Mouse (Mus musculus): ENCODE data around the gene Gm7694.

Gm7694 gene

DNA sequence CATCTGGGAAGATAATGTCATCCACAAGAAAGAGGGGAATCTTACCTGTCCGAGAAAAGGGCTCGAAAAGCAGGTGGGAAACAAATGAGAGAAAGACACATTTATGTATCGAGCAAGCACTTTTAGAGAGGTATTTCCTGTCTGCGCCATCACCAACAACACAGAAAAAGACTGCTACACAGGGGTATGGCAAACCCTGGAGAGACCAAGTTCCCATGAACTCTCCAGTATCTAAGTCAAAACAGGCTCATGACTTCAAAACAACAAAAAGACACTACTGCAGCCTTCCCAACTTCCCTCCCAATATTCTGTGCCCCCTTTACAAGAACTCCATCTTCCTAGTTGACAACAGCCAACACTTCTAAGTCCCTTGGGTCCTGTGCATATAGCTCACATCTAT is at the start of gene Gm7694:
TSS of gene Gm7694 (minus strand) at position 101 of the 400 bp plus-strand sequence.
- DNase-seq = no peak

DNA sequence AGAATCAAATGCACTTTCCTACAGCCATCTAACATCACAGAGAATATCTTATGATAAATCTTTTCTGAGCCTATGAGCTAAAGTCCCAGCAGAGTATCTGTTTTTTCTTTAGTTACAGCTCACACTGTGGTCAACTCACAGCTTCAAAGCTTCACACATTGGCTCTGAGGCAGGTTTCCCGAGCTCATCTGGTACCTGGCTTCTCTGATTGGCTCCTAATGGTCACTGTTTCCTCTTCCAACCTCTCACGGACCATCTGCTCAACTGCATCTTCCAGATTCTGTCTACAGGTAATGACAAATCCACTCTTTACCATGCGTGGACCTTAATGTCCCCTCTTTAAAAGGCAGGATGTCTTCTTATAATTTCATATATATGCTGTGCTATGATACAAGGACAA is 47.2 kb upstream of the Gm7694 start:
- no peak for DNase-seq

DNA sequence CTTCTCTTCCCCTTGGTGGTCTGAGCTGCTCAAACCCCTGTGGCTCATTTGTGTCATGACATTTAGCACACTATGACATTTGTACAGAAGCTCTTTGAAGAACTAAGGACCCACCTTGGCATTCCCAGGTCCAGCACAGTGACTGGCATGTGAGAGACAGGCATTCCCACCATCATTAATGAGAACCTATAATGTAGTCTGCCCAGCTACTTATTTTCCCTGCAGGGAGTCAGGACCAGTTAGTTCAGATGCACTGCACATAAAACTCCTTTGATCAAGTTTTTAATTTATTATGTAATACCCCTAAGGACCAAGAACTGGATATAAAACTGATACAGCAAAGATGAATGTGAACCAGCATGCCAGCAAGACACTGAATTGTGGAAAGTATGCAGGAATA is 44.9 kb upstream of the Gm7694 start:
- DNase-seq = no peak

DNA sequence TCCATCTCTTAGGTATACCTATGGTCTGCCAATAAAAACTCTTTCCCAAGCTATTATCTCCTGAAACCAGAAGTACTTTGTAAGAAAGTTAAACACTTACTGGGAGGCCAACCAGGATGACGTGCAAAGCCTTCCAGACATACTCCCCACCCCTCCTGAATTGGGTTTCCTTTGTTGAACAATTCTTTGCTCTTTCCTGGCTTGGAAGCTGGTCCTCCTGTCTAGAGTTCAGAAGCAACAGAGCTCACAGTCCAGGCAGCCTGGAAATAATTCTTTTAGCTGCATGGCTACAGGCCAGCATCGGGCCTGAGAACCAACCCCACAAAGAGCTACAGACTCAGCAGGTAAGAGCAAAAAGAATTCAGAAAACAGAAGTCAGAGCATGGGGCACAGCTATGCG is 40.1 kb upstream of the Gm7694 start:
- no peak for DNase-seq

DNA sequence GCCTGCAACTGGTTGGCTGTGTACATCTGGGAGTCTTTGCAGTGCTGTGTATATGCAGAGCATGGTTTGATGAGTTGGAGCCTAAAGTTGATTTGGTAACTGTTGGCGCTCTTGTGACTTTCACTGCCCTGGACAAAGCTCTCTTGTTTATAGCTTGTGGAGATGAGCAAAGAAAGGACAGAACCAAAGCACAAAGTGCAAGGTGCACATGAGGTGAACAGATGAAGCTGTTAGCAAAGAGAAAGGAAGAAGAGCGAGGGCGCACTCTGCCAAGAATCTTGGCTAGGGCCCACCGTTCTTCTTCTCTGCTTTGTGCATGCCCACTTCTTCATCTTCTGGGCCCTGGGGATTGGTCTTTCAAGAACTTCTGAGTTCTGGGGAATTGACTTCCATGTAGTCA is 37.8 kb upstream of the Gm7694 start:
- no peak for DNase-seq

DNA sequence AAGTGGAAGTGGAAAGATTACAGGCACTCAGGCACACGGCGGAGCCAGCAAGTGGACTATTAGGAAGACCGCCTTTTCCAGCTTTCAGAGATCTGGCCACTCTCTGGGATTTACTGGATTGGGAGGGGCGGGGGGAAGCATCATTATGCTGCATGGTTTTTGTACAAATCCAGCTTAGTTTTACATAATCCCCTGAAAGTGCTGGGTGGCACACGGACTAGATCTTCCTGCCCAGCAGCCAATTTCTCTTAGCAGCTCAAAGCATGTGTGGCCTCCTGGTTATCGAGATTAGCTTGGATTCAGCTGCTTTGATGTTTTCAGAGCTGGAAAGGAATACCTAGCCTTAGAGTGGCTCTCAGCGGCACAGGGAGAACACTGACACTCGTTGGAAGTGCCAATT is 36.9 kb upstream of the Gm7694 start:
- no peak for DNase-seq

DNA sequence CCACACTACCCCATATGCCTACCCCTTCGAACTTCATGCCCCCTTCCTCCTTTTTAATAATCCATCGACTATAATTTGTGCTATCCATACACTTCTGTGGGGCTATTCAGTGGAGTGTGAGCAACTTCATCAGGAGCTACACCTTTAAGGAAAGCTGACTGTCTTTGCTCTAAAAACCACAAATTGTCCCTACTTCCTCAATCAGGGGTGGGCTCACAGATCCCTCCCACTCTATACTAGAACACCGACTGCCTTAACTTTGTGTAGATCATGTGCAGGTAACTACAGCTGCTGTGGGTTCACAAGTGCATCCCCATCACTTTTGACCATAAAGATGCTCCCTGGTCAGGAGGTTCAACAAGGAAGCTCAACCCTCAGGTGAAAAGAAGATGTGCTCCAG is 33.8 kb upstream of the Gm7694 start:
- no peak for DNase-seq

DNA sequence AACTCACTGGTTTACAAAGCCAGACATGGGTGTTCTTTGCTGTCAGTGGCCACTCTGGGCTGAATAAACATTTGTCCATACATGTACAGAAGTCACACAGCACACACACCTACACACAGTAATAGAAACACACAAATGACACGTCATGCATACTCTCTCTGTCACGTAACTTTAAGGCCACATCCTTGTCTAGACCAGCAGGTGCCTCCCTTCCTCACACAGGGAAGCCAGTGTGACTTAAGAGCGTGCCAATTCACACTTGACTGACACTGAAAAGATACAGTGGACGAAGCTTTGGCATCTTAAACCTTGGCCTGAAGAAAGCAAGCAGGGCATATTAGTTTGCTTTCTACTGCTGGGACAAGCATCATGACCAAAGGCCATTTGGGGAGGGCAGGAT is 26.6 kb upstream of the Gm7694 start:
- no peak for DNase-seq

DNA sequence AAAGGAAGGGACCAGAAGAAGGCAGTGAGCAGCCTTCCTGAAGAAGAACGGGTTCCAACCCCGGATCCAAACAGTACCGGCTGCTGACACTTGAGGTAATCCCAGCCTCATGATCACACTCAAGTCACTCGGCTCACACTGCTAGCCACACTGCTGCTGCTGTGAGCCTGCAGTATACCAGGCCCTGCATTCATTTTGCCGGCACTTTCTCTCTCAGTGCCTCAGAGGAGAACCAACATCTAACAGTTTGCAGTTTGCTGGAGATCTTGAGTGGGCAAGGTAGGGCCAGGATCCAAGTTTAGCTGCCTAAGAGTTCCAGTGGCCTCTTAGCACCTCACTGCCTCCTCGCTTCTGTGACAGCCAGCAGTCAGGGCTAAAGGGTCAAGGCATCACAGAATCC is 25.8 kb upstream of the Gm7694 start:
- DNase-seq = peak; percentile 19

DNA sequence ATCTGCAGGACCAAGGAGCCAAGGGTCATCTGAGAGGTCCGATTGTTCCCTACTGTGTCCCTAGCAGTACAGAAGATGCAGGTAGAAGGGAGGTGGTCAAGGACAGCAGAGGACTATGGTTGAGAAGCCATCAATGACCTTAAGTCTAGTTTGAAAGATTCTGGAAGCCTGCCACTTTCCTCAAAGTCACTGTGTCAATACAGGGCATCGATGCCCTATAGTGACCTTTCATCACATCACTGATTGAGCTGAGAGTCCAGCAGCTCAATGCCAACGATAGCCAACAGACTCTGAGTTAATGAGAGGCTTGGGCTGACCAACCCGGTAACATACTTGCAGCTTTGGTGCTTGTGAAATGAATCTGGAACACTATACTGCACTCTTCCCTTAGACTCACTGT is 19.1 kb upstream of the Gm7694 start:
- no peak for DNase-seq

DNA sequence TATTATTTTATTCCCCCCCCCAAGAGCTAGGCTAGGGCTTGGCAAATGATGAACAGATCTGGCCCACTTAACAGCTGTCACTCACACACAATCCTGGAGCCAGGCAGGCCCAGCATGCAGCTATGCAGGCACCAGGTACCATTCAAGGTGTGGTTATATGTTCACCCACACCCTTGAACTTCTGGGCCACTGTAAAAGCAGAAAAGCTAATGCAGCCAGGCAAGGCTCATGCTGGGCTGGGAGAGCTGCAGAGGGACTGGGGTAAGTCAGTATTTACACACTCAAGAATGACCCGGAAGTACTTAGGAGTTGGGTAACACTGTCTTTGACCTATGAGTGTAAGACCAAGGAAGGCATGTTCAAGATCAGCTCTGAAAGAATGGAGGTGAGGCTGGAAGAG is 18.2 kb upstream of the Gm7694 start:
- no peak for DNase-seq

DNA sequence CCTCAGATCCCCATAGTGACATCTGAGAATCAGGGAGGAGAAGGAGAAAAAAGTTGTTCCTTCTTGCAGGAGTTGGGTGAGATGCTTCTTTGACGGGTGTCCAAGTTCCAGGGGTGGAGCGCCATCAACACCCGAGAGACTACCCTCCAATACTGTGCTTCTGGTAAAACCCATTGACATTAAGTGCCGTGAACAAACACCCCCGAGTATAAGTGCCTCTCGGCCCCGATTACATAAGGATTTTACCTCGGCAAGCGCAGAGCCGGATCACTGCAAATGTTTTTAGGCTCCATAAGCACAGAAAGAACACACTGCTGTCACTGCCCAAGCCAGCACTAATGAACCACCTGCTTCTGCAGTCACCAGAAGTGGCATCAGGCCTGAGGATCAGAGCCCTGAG is 16.9 kb upstream of the Gm7694 start:
- DNase-seq = no peak

DNA sequence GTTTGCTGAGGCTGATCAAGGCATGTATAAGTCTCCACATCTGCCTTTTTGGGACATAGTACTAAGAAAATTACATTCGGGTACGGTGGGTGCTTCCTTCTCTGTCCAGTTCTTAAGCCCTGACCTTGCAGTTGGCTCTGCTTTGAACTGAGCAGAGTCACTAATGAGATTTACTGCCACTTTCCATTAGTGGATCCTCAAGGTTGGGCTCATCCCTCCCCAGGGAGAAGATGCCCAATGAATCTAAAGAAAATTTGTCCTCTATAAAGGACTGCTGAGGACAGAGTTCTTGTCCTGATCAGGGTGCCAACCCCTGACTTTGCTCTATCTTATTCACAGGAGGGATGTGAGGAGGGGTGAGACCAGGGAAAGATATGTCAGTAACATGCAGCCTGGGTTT is 15.9 kb upstream of the Gm7694 start:
- no peak for DNase-seq

DNA sequence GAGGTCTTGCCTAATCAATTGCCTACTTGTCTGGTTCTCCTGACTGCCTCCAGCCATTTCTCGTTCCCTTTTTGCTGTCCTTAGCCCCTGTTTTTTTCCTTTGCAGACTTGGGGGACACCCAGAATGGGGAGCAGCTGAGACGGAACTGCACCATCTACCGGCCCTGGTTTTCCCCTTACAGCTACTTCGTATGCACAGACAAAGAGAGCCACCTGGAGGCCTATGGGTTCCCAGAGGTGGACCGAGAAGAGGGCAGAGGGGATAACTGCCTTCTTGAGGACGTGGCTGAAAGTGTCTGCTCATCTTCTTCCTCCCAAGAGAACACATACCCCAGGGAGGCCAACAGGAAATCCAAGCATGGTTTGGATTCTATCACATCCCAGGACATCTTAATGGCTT is 5.3 kb upstream of the Gm7694 start:
- DNase-seq = no peak

DNA sequence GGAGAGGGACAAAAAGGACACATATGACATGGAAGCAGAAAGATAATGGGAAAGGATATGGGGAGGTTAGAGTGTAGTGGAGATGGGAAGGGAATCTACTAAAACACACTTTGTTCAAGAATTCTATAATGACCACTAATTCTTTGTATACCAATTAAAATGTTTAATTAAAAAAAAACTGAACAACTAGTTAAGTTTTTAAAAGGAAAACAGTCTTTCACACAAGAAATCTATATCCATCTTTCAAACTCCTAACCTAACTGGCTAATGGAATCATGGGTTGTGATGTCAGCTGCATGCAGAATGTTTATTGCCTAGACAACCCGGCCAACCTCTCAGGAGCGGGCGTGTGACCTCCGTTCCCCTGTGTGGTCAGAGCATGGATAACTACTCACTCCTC is 2.4 kb upstream of the Gm7694 start, which contains the start of gene Spata46:
TSS of gene Spata46 (plus strand) at position 301 of the 400 bp plus-strand sequence.
- DNase-seq = no peak

DNA sequence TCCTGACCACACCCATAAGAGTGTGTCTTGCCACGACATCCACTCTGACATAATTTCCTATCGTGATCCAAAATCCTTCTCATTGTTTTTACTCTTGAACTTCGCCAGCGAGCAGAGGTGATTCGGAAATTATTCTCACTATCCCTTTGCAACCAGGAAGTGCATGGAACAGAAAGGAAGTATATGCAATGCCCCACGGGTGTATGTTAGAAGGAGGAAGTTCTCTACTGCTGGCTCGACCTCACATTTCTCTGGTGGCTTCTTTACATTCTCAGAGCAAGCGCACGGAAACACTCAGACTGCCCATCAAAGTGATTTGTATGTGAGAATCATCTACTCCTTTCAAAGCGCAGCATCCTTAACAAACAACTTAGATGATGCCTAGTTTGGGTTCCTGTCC is 1.1 kb downstream of the Gm7694 start:
- DNase-seq = no peak

DNA sequence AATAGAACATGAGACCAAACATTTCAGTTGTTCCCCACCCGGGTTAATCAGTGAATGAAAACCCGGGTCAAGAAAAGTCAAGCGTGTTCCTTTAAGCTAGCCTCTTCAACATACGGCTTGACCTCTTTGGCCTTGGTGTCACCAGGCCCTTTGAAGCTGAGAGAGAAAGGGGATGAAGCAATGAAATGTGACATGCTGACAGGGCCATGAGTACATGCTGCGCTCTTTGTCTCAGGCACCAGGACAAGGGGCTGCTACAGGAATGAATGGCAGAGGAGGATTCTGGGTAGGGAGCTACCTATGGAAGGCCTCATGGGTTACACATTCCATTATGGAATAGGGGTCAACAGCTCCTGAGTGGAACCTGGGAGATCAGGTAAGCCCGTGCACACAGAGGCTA is 3.0 kb downstream of the Gm7694 start:
- DNase-seq = no peak

DNA sequence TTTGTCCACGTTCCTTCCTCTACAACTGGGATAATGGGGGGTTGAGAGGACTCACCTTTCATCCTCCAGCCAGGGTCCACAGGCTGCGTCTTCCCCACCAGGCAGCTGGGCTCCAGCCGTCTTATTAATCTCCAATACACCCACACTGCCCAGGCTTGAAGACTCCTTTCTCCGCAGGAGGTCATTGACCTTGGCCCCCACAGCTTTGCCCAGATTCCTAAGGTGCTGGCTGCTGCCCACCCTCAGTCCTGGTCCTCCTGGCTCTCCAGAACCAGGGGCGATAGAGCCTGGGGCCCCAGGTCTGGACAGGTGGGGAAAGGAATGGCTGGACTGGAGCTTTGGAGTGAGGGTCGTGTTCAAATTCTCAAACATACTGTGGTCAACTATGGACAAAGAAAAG is 3.7 kb downstream of the Gm7694 start:
- DNase-seq = no peak

DNA sequence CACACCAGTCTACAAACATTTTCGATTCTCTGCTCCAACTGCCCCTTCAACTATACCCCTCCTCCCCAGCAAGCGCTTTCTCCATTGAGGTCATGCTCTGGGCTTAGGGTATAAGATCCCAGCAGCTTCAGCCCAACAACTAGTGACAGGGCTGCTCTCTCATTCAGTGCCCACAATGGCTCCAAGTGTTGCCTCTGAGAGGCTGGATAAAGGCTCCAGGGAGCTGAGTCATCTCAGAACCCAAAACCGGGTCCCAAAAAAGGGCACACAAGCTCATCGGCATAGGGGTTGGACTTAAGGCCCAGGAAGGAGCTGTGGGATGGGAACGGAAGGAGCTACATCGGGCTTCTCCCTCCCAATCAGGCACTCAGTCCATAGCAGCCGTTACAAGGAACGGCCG is 4.4 kb downstream of the Gm7694 start:
- DNase-seq = no peak

DNA sequence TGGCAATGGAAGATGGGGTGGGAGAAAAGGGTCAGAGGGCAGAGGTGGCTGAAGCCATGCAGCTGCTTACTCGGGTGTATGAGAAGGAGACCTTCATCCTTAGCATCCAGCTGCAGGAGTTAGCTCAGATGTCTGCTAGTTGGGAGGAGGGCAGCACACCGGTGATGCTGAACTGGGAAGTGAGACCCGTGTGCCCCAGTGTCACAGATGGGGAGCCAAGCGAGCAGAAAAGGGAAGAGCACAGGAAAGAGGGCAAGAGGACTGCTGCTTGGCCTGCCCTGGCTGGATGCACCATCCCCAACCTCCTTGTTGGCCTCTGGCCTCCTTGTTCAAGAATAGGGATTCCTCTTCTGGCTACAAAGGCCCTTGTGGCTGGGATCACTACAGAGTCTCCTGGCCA is 6.6 kb downstream of the Gm7694 start:
- no peak for DNase-seq

DNA sequence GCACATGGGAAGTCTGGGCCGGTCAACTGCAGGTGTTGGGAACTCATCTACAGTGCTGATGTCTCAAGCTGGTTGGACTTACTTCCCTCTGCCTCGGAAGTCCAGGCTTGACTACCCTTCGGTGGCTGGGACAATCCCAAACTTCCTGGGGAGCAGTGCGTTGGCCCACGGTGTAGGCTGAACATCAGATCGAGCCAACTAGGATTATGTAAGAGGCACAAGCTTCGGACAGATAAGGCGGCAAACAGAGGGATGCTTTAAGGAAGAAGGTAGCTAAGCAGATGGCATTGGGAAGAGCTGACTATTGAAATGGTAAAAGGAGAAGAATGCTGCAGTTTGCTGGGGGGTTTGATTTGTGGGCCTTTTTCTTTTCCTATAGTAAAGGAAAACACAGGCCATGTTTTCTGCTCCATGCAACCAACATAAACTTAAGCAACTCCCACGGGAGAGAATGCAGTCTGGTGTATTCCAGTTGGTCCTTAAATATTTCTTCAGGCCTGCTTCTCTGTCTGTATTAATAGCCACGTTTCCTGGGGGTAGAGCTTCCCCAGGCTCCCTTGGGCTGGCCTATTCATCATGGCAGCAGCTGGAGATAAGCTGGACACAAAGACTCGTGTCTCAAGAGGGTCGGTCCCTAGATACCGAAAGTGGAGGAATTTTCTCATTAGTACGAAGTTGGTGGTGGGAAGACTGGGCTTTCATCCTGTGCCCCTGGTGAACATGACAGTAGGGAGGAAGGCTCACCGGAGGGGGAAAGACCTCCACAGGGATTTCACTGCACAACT is 11.2 kb downstream of the Gm7694 start:
- peak; percentile 54 for DNase-seq

DNA sequence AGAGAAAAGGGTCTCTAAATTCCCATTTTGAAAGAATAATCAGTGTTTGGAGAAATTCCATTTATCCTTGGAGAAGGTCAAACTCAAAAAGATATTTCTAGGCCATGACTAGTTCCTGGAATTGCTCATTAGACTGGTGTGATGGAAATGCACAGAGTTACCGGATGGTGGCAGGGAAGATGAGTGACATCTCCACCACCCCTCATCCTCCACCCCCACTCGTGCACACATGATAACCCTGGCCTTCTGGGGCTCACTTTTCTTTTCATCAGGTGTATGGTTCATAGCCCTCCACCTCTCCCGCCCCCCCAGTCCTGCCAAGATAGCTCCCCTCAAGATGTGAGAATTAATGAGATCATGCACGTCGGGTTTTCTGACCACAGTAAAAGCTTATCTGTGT is 12.9 kb downstream of the Gm7694 start:
- DNase-seq = no peak

DNA sequence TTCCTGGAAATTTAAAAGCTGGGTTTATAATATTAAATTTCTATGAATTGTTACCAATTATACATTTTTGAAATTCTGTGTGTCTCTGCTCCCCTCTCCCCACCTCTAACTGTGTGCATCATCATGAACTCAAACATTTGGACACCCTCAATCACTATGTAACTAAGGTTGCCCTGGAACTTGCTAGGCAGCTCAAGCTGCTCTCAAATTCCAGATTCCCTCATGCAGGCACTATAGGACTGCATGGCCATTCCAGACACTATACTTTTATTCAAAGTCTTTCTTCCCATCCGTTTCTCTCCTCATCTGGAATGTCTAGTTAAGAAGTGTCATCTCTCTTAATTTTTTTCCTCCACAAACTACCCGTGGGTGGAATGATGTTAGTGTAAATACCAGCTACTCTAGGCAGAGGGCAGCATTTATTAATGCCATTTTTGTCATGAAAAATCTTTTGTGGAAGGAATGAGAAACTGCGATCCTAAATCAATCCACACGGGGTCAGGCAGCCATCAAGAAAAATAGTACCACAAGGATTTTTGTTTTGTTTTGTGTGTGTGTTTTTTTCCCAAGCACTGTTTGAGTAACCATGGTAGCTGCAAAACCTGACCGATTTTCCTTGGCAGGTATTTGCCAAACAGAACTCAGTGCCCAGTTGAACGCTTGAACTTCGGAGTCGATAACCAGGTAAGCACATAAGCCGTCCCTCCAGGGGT is 13.7 kb downstream of the Gm7694 start:
- peak; percentile 65 for DNase-seq

DNA sequence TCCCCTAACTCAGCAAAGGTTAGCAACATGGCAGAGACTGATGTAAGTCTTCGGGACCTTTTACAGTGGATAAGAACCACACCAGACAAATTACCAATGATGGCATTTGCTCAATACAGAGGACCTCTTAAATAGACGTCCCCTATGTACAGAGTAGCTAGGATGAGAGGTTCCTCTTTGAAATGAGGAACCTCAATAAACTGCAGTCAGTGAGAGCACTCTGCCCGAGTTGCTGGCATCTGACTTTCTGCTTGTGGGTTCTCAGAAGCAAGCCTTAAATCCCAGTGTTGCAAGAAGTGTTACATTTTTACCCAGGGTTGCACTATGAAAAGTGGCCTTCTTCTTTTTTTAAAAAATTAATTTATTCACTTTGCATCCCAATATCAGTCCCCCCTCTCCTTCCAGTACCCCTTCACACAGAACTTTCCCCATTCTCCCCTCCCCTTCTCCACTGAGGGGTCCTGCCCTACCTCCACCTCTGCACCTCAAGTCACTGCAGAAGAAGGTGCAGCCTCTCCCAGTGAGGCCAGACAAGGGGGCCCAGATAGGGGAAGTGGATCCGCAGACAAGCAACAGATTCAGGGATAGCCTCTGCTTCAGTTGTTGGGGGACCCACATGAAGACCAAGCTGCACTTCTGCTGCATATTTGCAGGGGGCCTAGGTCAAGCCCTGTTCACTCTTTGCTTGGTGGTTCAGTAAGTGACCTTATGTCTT is 23.6 kb downstream of the Gm7694 start:
- no peak for DNase-seq
